Mouse (Mus musculus) C2C12 (cell line): ENCODE measurements around the gene Nppa.

Experiments used
- CTCF ChIP-seq: IDR thresholded peaks from one replicate; pipeline ENCODE4 v1.5.1; 2011; ENCODE audit not compliant: control insufficient read depth, insufficient read depth, insufficient read length
- MAX ChIP-seq: IDR thresholded peaks from one replicate; pipeline ENCODE4 v1.6.1; 2011; ENCODE audit warnings: mild to moderate bottlenecking, control low read depth
- MYOD1 ChIP-seq: IDR thresholded peaks from one replicate; pipeline ENCODE4 v1.6.1; 2011; ENCODE audit warnings: low read depth; ENCODE audit not compliant: control insufficient read depth, insufficient read length
- MYOG ChIP-seq: IDR thresholded peaks from one replicate; pipeline ENCODE4 v1.6.1; 2011; ENCODE audit not compliant: control insufficient read depth, insufficient read length; ENCODE audit errors: extremely low read depth
- USF1 ChIP-seq: IDR thresholded peaks from one replicate; pipeline ENCODE4 v1.6.1; 2011; ENCODE audit warnings: low read depth, mild to moderate bottlenecking, control low read depth, moderate library complexity

- TF ChIP-seq MYOG (no peak), CTCF (no peak), MYOD1 (no peak), USF1 (no peak), MAX (no peak)
Measured at GRCm38 (mm10) chr4:148035440-148035839, 34.9 kb downstream of the Nppa start.
